Mouse (Mus musculus): Measurements from ENCODE around the gene Rtn4rl1. TPM values are rescaled to one million over a fixed set of nuclear protein-coding genes. Genes with fewer than 3 reads are reported as not detected.

Rtn4rl1 gene
- total RNA-seq (2021): 10 to 100 TPM; 25.2 to 27.8 TPM
- long read RNA-seq, experiment 1, transcript Rtn4rl1-201 (2 exons, 3,525 nt): major isoform, 8 of 11 reads
- long read RNA-seq, experiment 1, partial matches to known transcripts: 0 of 11 reads
- long read RNA-seq, experiment 1, other reads (novel, unspliced or antisense): 3 of 11 reads
- long read RNA-seq, experiment 2, transcript Rtn4rl1-201 (2 exons, 3,525 nt): major isoform, 18 of 25 reads
- long read RNA-seq, experiment 2, partial matches to known transcripts: 7 of 25 reads
- long read RNA-seq, experiment 2, other reads (novel, unspliced or antisense): 0 of 25 reads

DNA sequence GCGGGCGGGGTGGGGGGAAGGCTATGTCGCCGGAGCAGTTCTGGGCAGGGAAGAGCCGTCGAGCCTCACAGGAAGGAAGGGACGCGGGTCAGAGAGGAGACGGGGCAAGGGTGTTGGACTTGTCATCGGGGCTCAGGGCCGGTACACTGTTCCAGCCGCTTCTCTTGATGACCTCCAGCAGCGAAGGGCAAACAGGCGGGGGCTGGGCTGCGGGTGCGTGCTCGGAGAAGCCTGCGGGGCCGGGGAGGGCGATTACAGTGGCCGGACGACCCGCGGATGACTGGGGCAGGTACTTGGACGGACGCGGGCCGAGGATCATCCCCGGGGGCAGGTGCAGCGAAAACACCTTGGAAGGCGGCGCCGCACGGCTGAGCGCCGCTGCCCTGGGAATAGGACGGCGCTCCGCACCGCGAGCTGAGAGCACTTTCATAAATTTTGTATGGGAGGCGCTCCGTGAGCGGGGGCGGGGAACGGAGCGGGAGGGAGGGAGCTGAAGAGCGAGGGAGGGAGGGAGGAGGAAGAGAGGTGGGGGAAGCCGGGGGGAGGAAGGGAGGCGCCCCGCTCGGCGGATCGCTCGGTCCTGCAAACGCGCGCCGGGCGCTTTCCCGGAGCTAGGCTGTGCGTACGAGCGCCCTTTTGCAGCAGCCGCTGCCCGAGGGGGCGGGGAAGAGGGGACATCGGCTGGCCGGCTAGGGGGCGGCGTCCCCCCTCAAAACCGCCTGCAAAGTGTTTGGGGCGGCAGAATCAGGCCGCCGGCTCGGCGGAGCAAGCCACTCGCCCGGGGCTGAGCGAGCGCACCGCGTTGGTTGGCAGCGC lies at the start of gene Rtn4rl1:
Gene Rtn4rl1 (plus strand): TSS at position 528 of the 816 bp plus-strand sequence.
- DNase-seq: peak; percentile 89

- DNase-seq: no peak
Measured at GRCm38 (mm10) chr11:75145841-75146240, 47.7 kb upstream of the Rtn4rl1 start.

GRCm38 (mm10) chr11:75147106-75147845 lies 46.3 kb upstream of the Rtn4rl1 start:
- DNase-seq: peak; percentile 72

- no peak for DNase-seq
Measured at GRCm38 (mm10) chr11:75147846-75148168, 45.8 kb upstream of the Rtn4rl1 start.

DNA sequence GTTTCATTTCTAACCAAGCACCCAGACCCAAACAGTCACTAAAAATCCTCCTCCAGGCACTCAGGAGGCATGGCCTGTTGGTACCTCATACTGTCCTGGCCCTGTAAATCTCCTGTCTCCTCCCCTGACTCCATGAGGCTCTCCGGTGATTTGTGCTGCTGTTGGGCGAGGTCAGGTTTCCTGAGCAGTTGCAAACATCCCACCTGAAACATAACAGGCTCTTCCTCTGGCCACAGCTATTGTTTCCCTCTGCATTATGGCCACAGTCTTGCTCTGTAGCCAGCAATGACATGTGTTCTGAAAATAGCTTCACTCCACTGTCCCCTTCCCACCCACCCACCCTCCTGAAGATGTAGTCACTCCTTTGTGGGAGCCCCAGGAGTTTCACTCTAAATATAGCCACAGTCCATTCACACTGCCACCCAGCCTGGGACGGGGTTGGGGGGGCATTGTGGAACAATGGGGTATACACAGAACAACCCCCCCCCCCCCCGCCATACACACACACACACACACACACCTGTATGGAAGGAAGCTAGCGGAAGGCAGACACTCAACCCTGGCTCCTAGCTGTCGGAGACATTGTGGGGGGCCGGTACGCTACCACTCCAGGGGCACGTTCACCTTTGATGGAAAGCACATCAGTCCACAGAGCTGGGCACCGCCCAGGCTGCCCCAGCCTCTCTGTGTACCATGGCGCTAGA lies 45.1 kb upstream of the Rtn4rl1 start:
- DNase-seq: no peak

GRCm38 (mm10) chr11:75150346-75150745 lies 43.2 kb upstream of the Rtn4rl1 start:
- no peak for DNase-seq

GRCm38 (mm10) chr11:75152603-75153557 lies 40.7 kb upstream of the Rtn4rl1 start:
- DNase-seq: peak; percentile 37

DNA sequence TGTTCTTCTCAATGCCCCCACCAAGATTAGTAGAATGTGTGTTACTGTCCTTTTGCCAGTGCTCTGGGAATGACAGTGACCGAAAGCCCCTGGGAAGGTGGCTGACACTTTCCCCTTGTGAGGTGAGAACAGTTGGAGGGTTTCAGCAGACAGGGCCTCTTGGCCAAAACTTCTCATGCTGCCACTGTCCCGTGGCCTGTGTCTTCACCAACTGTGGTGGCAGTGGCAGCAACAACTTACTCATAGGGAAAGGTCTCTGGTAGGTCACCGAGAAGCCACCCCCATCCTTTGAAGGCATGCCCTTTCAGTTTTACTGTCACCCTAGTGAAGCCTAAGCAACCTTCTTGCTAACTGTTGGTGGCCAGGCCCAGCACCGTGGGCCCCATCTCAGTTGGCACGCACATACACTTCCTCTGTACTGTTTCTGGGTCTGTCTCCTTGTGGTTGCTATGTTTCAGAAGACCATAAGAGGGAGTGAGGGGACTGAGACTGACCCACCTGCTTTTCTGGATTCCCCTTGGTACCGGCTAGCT lies 39.5 kb upstream of the Rtn4rl1 start:
- no peak for DNase-seq

GRCm38 (mm10) chr11:75155985-75156384 lies 37.6 kb upstream of the Rtn4rl1 start:
- no peak for DNase-seq

DNA sequence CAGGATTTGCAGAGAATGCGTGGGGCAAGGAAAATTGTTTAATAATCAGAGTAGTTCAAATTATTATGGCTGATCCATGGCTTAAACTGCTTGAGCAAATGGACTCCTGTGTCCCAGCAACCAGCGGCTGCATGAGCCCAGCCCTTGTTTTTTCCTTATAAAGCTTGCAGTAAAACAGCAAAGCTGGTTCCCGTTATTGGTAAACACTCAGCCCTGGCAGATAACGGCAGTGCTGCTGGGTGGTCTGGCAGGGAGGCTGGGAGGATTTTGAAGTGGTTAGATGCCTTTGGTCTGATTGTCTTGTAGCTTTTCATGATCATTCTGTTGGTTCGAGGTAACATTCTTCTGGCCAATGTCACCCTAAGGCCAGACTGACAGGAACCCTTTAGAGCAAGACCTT lies 37.2 kb upstream of the Rtn4rl1 start:
- no peak for DNase-seq

DNA sequence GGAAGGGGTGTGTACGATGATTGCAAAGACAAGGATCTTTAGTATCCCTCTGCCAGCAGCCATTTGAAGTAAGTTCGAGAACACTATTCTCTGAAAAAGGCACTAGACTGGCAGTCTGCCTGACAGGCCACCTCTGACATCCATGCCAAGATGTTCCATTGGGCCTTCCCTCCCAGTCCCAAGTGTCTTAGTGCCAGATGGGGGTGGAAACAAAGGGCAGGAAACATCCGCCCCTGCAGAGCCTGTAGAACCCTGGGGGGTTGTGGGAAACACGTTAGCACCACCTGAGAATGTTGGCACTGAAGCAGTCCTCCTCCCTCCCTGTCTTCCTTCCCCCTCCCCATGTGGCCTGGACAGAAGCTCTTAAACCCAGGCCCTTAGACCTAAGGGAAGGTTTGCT lies 36.5 kb upstream of the Rtn4rl1 start:
- DNase-seq: no peak

GRCm38 (mm10) chr11:75157901-75158300 lies 35.7 kb upstream of the Rtn4rl1 start:
- DNase-seq: no peak

DNA sequence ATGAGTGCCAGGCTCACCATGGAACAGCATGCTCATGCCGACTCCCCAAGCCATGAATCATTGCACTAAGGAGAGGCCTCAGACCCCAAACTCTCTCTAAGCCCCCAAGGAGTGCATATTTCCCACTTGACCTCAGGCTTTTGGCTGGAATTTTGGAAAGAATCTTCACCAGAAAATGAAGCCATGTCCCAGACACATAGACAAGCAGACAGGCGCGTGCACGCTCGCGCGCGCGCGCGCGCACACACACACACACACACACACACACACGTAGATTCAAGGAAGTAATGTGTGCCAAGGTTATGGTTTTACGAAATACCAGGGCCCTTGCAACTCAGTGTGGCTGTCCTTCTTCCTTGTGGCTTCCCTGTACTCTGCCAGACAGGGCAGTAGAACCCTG lies 35.2 kb upstream of the Rtn4rl1 start:
- DNase-seq: peak; percentile 41

- peak; percentile 73 for DNase-seq
Measured at GRCm38 (mm10) chr11:75159564-75159963, 34.0 kb upstream of the Rtn4rl1 start.

- DNase-seq: no peak
Measured at GRCm38 (mm10) chr11:75160954-75161353, 32.6 kb upstream of the Rtn4rl1 start.

GRCm38 (mm10) chr11:75161417-75162008 lies 32.1 kb upstream of the Rtn4rl1 start:
- DNase-seq: no peak

DNA sequence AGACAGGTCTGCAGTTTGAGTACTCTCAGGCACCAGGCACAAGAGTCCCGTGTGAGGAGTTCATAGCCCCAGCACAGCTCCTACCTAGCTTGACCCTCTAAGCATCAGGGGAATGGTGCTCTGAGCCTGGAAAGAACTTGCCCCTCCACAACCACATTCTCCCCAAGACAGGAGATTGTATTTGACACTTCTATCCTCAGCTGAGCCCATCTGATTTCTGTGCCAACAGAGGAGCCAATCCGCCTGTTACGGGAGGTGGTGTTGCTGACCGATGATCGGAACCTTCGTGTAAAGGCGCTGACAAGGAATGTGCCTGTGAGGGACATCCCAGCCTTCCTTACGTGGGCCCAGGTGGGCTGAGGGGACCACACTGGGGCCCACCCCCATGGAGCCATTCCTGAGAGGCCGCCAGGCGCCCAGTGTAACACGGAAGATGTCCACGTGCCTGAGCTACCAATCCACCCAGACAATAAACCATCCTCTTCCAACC lies 30.9 kb upstream of the Rtn4rl1 start:
- no peak for DNase-seq

DNA sequence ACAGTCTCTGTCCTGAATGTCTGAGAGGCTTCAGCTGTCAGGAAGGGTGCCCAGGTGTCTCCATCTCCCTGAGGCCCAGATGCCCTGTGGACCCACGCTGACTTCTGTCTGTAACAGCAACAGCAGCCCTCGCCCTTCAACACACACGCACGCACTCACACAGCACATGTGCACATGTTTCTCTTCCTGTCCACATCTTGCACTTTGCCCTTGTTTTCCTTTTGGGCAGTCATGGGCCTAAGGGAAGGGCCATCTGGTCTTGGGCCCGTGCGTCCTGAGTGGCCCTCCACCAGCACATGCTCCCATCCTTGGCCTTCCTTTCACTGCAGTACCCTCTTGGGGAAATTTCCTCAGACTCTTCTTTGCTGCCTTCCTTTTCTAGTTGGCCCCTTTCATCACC lies 30.2 kb upstream of the Rtn4rl1 start:
- DNase-seq: no peak

DNA sequence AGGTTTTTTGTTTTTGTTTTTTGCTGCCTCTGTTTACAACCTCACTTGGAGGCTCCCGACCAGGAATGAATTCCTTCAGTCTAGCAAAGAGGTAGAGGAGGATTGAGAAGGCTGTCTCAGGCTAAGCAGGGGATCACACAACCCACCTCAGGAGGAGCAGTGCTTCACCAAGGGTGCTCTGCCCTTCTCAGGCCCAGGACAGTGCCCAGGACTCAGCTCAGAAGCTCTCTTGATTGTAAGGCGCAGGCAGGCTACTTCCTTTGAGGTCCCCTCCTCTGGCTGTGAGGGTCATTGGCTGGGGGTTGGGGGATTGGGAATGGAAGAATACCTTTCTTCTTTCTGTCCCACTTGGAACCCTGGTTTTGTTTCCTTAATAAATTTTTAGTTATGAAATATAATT lies 29.5 kb upstream of the Rtn4rl1 start:
- no peak for DNase-seq

DNA sequence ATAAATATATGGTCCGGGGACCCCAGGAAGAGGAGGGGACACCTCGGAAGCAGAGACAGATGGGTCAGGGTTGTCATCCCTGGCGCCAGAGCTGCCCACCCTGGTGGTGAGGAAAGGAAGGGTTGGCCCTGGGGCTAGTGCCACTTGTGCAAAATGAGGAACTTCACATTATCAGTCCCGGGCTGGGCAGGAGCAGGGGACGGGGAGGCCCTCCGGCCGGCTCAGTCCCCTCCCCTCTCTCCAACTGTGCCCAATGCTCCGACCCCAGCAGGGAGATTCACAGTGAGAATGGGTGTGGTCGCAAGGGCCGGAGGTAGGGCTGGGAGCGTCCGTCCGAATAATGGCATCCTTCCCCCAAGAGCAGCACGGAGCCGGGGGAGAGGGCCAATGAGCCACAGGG lies 28.8 kb upstream of the Rtn4rl1 start:
- no peak for DNase-seq
